Mouse (Mus musculus): ENCODE measurements around the gene Exoc1.

DNA sequence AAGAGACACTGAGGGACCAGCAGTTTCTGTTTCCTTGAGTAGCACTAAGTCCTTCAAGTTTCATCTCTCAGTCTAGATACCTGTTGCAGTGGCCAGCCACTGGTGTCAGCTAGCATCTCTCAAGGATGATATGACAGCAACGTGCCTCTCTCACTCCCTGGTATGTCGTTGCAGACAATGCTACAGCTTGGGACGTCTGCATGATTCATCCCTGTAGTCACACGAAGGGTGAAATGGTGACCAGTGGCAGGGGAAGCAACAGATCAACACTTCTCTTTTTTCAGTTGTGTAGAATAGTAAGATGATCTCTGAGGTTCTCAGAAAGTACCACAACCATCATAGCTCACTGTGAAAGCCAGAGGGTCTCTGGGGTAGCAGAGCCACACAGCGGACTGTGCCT, 4.5 kb upstream of the Exoc1 start:
- TF ChIP-seq ZNF384 (IDR thresholded peaks at IDR 0.05; ENCODE audit: low read depth, low read length) (no peak), HCFC1 (IDR thresholded peaks at IDR 0.05; ENCODE audit: borderline replicate concordance, insufficient read depth, low read length) (no peak), ZC3H11A (IDR thresholded peaks at IDR 0.05; ENCODE audit: borderline replicate concordance, low read depth, low read length) (no peak), MAFK (IDR thresholded peaks at IDR 0.05; ENCODE audit: insufficient read depth, low read depth, low read length) (no peak)

Measured in ES-E14 (cell line).